Mouse (Mus musculus) hindbrain, postnatal 0 days (tissue): Measurements from ENCODE around the gene F12. TPM values are rescaled to one million over a fixed set of nuclear protein-coding genes. Genes with fewer than 3 reads are reported as not detected.

Source experiments
- ATAC-seq: fragments of 200-750 bp; cut with Nextera tagmentation; 2 replicates; pipeline ENCODE4 v1.8.0; 2017; ENCODE audit warnings: mild to moderate bottlenecking, moderate TSS enrichment, moderate library complexity
- DNase-seq: peaks from one replicate; pipeline ENCODE4 v3.0.0-alpha.2; 2015; ENCODE audit warnings: low spot score
- H3K27ac ChIP-seq: fragments of 300-500 bp; sonication (generic); 2 replicates; pipeline ENCODE4 v1.5.1; 2014; ENCODE audit warnings: mild to moderate bottlenecking
- H3K27me3 ChIP-seq: fragments of 300-500 bp; sonication (generic); 2 replicates; pipeline ENCODE4 v1.6.1; 2014; ENCODE audit warnings: low read length, mixed read lengths; ENCODE audit not compliant: insufficient read depth
- H3K36me3 ChIP-seq: fragments of 300-500 bp; sonication (generic); 2 replicates; pipeline ENCODE4 v1.6.1; 2014; ENCODE audit warnings: low read length, mixed read lengths; ENCODE audit not compliant: insufficient read depth
- H3K4me1 ChIP-seq: fragments of 300-500 bp; sonication (generic); 2 replicates; pipeline ENCODE4 v1.6.1; 2014; ENCODE audit warnings: antibody characterized with exemption, low read length, mixed read lengths; ENCODE audit not compliant: insufficient read depth
- H3K4me2 ChIP-seq: fragments of 300-500 bp; sonication (generic); 2 replicates; pipeline ENCODE4 v1.6.1; 2014; ENCODE audit warnings: low read depth, mild to moderate bottlenecking, low read length, moderate library complexity, mixed read lengths
- H3K4me3 ChIP-seq: fragments of 300-500 bp; sonication (generic); 2 replicates; pipeline ENCODE4 v1.5.1; 2014; ENCODE audit warnings: low read length
- H3K9ac ChIP-seq: fragments of 300-500 bp; sonication (generic); replicated peaks from 2 replicates; pipeline ENCODE4 v1.6.1; 2014; ENCODE audit warnings: mild to moderate bottlenecking, low read length, moderate library complexity, mixed read lengths
- H3K9me3 ChIP-seq: fragments of 300-500 bp; sonication (generic); 2 replicates; pipeline ENCODE4 v1.6.1; 2016; ENCODE audit warnings: low read length, mixed read lengths
- CTCF ChIP-seq: IDR thresholded peaks from 2 replicates; pipeline ENCODE4 v1.5.1; 2016; ENCODE audit warnings: antibody characterized with exemption, control low read depth, low read depth
- WGBS: fragments of 180-500 bp; shearing (Covaris S2); extraction: QIAGEN DNeasy Blood & Tissue Kit; methylation state at CpG from one replicate; pipeline ENCODE4 v1.1.7; 2014; 5-methylcytosine and 5-hydroxymethylcytosine counted together
- polyA plus RNA-seq: library from polyadenylated mRNA; unstranded; fragments of >200 nt; fragmentation: Nextera tagmentation; extraction: Ambion mirVana; gene quantifications from 2 replicates; pipeline ENCODE4 v1.2.1, GENCODE M21; 2015
- total RNA-seq: library from RNA; depleted of rRNA; stranded (reverse); fragments of >200 nt; gene quantifications from 2 replicates; pipeline ENCODE4 v1.2.3, GENCODE M21; 2014

The F12 gene
- total and polyA plus RNA-seq, 2 experiments from 2014 or later: 0.48 TPM; not detected in 1

GRCm38 (mm10) chr13:55405783-55406390 is 20.7 kb downstream of the F12 start:
- H3K9ac ChIP-seq: no peak overlapping the region; the same call in 1 of the 2 replicates
- H3K4me2 ChIP-seq: peak overlapping the region; percentile 25
- ATAC-seq (peak; percentile 62), DNase-seq (no peak)
- no peak for TF ChIP-seq CTCF
- H3K9me3 ChIP-seq: no peaks in the 10 kb centered on the region
- 52% methylated on average over 13 of the region's 13 CpGs for WGBS
- peak overlapping the region; percentile 42; the same call in 1 of the 2 replicates for H3K27ac ChIP-seq
- H3K27me3 ChIP-seq: no peaks in the 10 kb centered on the region
- H3K4me3 ChIP-seq: no peak overlapping the region
- no peaks in the 10 kb centered on the region for H3K36me3 ChIP-seq
- peaks cover 5% of the 10 kb centered on the region; the same call in 1 of the 2 replicates for H3K4me1 ChIP-seq

- H3K4me3 ChIP-seq: no peak overlapping the region
- H3K4me1 ChIP-seq: peaks cover 5% of the 10 kb centered on the region; the same call in 1 of the 2 replicates
- DNase-seq (peak; percentile 93), ATAC-seq (peak; percentile 89)
- H3K27ac ChIP-seq: peak overlapping the region; percentile 42; the same call in 1 of the 2 replicates
- peak overlapping the region; percentile 25 for H3K4me2 ChIP-seq
- H3K9ac ChIP-seq: no peak overlapping the region
- WGBS: 11% methylated on average over 11 of the region's 11 CpGs
- H3K9me3 ChIP-seq: no peaks in the 10 kb centered on the region
- TF ChIP-seq CTCF: peak; percentile 97
- H3K36me3 ChIP-seq: no peaks in the 10 kb centered on the region
- H3K27me3 ChIP-seq: no peaks in the 10 kb centered on the region
These were observed 21.5 kb downstream of the F12 start for GRCm38 (mm10) chr13:55404853-55405782.

- WGBS: 63% methylated on average over 15 of the region's 15 CpGs
- peaks cover 5% of the 10 kb centered on the region; the same call in 1 of the 2 replicates for H3K4me1 ChIP-seq
- ATAC-seq (no peak), DNase-seq (no peak)
- no peaks in the 10 kb centered on the region for H3K9me3 ChIP-seq
- no peak overlapping the region for H3K9ac ChIP-seq
- H3K4me2 ChIP-seq: no peak overlapping the region
- H3K27ac ChIP-seq: no peak overlapping the region
- no peak overlapping the region for H3K4me3 ChIP-seq
- no peak for TF ChIP-seq CTCF
- no peaks in the 10 kb centered on the region for H3K36me3 ChIP-seq
- no peaks in the 10 kb centered on the region for H3K27me3 ChIP-seq
These were observed 22.4 kb downstream of the F12 start for GRCm38 (mm10) chr13:55403935-55404852.

GRCm38 (mm10) chr13:55403266-55403665 is 23.3 kb downstream of the F12 start:
- ATAC-seq (peak; percentile 13; the same call in 1 of the 2 replicates), DNase-seq (peak; percentile 32)
- Histone ChIP-seq H3K4me1 (peaks cover 5% of the 10 kb centered on the region; the same call in 1 of the 2 replicates), H3K9ac (no peak overlapping the region), H3K36me3 (no peaks in the 10 kb centered on the region), H3K4me3 (no peak overlapping the region), H3K4me2 (no peak overlapping the region), H3K9me3 (no peaks in the 10 kb centered on the region), H3K27me3 (no peaks in the 10 kb centered on the region), H3K27ac (no peak overlapping the region)
- no peak for TF ChIP-seq CTCF
- WGBS: 52% methylated on average over 7 of the region's 7 CpGs

- Histone ChIP-seq H3K4me2 (no peak overlapping the region), H3K36me3 (no peaks in the 10 kb centered on the region), H3K27ac (no peak overlapping the region), H3K4me1 (no peaks in the 10 kb centered on the region), H3K9ac (no peak overlapping the region), H3K4me3 (no peak overlapping the region), H3K9me3 (no peaks in the 10 kb centered on the region), H3K27me3 (no peaks in the 10 kb centered on the region)
- WGBS: 83% methylated on average over 1 of the region's 1 CpGs
- no peak for TF ChIP-seq CTCF
- ATAC-seq: no peak
- DNase-seq: no peak
These were observed 26.6 kb downstream of the F12 start for GRCm38 (mm10) chr13:55400039-55400346.
